Mouse (Mus musculus): ENCODE results near the gene Ptprd.

Gene Ptprd

DNA sequence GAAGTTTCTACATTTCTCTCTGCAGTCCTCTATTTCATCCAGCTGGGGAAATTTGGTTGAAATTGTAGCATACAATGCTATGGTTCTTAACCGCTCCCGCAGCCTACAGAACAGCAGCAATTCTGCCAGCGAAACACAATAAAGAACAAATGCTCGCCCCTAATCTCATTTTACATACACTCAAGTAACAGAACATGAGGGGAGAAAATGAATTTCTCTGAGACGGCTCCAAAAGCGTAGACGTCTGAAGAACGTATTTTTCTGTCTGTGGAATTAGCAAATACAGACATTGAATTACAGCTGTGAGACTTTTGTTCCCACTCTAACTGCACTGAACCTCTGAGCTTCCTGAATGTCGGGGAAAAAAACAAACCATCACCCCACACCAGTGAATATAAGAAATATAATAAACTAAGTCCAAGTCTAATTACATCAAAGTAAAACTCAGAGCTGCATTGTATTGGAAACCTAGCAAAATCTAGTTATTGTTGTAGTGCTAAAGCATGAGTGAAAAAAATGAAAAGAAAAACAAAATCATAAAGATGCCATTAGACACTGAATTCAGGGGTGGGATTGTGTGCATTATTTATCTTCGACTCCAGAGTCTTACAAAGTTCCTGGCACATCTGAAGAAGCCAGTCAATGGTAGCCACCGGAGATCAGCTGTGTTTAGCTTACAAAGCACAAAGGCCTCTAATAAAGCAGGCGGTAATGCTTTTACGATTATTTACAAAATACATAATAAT is 2187.8 kb downstream of the Ptprd start:
- no peak for DNase-seq (ENCODE audit: low spot score)

DNA sequence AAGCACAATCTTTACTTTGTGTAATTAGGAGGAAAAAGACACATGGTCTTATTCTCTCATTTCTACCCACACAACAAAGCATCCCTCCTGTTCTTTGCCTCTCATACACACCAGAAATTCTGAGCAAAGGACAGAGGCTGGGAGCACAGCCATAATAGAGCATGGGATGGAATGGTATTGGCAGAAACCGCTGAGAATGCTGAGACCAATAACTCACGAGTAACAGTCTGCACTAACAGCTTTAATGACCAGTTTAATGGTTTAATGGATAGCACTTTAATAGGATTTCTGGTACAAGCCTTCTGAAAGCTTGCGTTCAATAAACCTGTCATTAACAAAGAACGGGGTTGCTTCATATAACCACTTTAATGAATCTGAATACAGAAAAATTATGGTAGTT is 2190.1 kb downstream of the Ptprd start:
- no peak for DNase-seq (ENCODE audit: low spot score)

DNA sequence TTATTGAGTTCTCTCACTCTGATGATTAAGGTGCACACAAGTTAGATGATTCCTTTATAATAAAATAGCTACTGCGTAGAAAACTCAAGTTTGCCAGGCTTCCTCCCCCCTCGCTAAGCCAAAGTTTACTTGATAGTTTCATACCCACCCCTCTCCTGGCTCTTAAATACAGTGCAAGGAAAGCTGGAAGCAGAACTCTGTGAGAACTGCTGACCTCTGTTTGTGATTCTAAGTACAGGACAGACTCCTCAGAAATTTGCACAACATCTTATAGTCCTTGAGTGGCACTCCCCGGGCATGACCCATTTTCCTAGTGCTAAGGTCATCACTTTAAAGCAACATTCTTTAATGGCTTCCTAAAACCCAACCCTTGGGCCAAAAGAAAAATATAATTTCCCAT is 2196.7 kb downstream of the Ptprd start:
- DNase-seq (ENCODE audit: low spot score) = no peak

DNA sequence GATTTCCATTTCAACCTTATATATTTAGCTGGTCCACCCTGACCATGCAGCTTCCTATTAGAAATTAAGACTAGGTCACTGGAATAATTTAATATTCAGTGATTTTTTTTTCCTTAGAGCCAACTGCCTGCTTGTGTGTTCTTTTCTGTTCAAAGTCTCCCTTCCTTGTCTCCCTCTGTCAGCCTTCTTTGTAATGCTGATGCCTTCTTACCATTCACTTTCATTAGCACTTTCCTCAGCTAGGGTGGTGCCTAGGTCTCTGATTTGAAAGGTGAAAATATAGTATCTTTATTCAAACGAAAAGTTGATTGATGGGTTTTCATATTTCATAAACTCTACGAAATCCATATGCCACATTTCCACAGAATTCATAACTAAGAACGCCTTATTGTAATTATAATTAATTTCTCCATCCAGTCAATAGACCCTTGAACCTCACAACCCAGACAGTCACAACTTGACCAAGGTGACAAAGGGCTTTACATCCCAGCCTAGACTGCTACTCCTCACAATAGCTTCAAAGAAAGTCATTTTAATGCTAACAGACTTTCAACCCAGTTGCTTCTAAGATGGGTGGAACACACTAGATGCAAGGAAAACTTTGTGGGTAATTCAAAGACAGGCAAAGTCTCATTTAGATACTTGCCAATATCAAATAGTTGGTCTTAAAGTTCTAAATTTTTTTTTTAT is 2197.5 kb downstream of the Ptprd start:
- DNase-seq (ENCODE audit: low spot score) = no peak

DNA sequence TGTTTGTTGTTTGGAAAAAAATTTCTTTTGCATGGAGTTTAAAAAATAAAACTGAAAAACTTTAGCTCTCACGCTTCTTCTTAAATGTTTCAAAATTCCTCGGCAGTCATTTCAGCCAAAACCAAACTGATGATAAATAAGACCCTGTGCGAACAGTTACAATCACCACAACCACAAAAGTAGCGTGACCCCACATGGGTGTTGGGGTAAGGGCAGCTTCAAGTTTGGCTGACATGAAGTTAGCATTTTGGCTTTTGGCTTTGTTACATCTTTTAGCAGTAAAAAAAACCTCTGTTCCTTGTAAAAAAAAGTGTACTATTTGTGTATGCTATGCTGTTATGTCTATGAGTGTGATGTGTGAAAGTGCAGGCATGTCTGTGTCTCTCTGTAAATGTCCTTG is 2203.2 kb downstream of the Ptprd start:
- DNase-seq (ENCODE audit: low spot score) = no peak

DNA sequence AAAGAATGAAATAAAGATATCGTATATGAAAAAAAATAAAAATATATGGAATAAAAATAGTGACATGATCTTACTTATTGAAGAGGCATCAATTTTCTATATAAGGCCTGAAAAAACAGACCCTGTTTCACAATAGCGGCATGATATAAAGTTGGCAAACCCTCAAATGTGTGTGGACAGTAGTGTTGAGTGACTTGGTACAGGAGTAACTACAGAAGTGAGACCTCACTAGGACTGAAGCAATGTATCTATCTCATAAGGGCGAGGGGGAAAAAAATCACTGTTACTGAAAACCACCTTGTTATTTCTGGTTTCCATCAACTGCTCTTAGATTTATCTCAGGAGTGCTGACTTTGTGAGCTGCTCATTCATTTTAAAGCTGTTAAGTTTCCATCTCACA is 2204.5 kb downstream of the Ptprd start:
- DNase-seq (ENCODE audit: low spot score) = no peak

DNA sequence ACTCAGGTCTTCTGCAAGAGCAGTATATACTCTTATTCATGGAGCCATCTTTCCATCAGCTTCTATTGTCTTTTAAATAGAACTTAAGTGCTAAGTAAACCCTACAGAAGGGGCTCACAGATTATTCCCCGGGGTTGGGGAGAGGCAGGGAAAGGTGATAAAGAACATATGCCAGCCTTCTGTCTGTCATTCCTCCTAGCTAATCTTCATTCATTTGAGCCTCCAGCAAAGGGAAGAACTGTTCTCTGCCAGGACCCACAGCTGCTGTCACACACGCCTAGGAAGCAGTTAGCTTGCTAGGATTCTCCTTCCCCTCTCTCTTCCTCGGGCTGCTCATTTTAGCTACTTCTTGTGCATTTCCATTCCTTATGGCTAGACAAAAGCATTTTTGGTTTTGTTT is 2205.0 kb downstream of the Ptprd start:
- DNase-seq (ENCODE audit: low spot score) = no peak

DNA sequence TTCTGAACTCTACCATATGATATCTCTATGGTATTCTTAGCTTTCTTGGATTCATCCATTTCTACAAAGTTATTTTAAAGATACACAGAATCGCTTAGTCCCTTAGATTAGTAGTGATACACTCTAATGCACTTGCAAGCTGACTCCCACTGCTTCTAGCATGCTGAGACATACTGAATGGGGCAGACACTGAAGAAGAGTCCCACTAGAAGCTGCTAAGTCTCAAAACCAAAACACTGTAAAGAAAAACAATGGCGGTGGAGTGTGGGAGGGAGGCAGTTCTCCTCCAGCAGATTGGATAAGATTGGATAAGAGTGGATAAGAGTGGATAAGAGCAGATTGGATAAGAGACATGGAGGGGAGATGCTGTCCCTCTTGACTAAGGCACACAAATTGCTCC is 2207.6 kb downstream of the Ptprd start:
- DNase-seq (ENCODE audit: low spot score) = no peak

DNA sequence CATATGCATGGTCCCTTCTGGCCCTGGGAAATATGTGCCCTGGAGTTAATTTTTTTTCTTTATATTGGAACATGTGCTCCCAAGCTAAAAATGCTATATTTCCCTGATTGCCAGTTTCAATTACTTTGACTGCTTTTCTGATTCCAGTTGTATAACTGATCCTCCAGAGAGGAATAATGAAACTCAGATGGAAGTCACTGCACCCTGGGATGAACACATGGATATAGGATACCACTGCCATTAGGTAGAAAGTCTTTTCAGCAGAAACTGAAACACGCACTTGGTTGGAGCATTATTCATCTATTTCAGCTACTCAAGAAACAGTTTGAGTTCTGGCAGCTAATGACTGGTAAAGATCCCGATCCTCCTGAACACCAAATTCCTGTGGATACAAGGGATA is 2211.5 kb downstream of the Ptprd start:
- DNase-seq (ENCODE audit: low spot score) = no peak

DNA sequence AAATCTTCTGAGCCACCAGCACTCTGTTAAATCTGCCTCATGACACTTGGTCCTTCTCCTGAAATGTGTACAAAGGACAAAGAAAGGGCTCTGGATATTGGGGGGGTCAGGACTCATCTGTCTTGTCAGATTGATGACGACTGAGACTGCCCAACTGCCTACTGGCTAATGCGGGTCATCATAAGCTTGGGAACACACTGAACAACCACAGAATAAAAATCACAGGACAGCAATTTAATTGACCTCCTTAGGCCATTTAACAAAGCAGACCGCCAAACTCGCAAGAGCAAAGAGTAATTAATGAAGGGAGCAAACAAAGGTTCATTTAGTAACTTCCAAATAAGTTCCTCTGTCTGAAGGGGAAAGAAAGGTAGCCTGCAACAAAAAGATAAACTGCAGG is 2215.9 kb downstream of the Ptprd start:
- DNase-seq (ENCODE audit: low spot score) = peak; percentile 61

DNA sequence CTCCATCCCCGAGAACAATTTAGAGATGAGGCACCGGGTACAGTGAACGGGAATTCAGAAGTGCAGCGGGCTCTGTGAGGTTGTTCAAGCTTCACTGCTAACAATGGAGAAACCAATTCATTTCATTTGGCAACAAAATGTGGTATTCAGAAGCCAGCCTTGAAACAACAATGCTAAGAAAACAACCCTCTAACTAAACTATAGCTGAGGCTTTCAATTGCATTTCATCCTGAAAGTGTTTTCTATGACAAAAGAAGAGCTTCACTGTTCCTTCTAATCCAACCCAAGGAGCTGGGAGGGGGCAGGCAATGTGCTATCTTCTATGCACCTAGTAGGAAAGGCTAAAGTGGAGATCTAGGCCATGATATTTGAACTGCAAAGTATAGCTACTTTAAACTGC is 2217.2 kb downstream of the Ptprd start:
- no peak for DNase-seq (ENCODE audit: low spot score)

DNA sequence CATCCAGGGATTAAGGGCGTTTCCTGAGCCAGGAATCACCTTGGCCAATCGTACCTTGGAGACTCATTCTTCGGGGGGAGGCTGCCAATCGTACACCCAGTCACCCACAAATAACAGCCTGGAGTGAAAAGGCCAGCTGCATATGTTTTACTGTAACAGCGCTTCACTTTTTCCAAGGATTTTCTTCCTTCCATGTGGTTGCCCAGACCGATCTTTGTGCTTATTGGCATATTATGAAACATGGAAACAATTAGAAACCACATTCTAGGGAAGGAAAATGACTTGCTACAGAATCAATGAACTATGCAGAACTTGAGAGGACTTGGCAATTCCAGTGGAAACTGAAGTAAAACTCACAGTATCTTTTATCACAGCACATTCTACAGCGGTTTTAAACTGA is 2218.7 kb downstream of the Ptprd start:
- no peak for DNase-seq (ENCODE audit: low spot score)

DNA sequence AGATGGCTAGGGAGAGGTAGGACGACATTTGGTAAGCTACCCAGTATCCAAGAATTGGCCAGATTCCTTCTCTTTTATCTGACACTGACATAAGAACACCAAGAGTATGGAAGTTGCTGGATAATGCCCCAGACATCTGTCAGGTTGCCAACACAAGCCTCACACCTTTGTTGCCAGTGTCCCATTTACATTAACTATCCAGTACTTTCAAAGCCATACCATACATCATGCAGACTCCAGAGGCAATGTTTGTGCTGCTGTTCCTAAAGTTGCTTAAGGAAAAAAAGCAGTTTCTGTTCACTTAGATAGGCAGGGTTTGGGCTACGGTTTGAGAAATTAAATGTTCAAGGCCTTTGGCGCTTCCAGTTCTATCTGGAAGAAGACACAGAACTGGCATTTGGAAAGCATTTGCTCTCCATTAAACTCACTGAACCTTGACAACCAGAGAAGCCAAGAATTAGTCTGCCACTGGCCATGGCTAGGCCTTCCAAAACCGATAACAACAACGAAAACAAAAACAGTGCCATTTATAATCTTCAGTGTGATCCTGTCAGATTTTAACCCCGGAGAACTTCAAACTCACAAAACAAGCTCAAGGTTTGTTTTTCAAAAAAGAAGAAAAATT is 2220.0 kb downstream of the Ptprd start:
- no peak for DNase-seq (ENCODE audit: low spot score)

DNA sequence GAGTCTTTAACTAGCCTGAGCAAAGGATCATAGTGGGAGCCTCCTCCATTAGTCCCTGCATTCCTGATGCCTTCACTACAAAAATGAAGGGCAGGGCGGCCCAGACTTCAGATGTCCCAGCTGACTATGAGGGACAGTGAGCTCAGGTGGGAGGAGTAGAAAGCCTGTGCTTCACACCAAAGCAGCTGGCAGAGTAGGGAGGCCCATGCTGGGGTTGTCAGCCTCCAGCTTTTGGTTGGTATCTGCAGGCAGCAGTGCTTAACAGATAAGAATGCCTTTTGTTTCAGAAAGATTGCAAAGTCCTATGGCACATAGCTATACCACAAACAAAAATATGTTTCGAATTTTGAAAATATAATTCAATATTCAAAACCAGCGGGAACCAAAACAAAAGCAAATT is 2237.0 kb downstream of the Ptprd start:
- no peak for DNase-seq (ENCODE audit: low spot score)

DNA sequence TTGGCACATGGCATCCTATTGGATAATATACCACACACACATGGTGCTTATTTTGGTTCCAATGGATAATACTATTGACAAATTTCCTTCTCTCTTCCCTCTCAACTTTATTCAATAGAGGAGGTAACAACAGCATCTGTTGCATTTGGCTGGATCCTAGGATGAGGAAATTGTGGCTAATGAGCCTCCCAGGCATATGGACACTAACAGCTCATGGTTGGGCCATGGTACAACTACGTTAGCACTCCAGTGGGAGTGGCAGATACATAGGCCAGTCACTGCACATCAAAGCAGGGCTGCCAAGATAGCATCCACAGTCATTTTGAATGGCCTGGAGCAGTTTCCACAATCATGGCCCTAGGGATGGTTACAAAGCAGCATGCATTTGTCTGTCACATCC is 2238.4 kb downstream of the Ptprd start:
- DNase-seq (ENCODE audit: low spot score) = no peak

DNA sequence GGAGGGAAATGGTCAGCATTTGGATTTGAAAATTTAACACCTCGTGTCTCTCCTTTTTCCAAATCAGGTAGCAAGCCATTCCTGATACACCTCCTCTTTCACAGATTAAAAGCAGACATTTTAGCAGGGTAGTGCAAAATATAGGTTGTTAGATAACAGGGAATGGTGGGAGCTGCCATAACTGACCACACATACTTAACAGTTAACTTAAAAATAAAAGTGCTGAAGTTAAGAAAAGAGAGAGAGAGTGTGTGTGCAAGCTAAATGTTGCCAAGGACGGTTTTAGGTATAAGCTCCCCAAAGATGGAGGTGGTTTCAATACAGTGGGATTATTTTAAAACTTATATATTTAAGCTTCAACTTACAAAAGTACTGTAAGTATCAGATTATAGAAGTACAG is 2241.8 kb downstream of the Ptprd start:
- no peak for DNase-seq (ENCODE audit: low spot score)

DNA sequence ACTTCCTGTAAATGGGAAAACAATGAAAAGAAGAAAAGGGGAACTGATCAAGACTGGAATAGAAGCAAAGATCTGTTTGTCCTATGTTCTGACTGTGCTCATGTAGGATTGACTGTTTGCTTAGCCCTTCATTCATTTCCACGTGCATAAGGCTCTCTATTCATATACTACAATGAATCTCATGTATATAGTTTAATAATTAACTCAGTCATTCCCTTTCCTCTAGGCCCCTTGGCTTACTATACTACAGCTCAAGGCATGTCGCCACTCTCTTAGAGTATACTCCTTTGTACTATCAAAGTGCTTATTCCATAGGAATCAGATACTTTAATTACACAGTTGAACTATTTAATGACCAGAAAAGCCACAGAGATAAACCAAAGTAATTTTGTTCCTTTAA is 2243.1 kb downstream of the Ptprd start:
- no peak for DNase-seq (ENCODE audit: low spot score)

DNA sequence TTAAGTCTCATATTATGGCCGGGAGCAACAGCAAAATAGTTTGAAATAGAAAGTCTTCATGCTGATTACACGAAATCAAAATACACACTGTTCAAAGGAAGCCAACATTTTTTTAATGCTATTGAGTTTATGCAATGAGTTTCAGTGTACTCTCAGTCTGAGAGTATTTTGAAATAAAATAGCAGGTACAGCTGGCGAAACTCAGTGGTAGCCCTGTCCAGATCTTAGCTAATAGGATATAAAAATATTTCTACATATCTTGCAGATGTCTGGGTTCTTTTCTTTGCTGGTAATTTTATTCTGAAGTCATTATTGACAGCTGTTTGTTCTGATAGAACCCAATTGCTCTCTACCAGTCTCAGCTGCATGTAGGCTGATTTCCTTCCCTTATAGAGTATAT is 2246.0 kb downstream of the Ptprd start:
- no peak for DNase-seq (ENCODE audit: low spot score)

DNA sequence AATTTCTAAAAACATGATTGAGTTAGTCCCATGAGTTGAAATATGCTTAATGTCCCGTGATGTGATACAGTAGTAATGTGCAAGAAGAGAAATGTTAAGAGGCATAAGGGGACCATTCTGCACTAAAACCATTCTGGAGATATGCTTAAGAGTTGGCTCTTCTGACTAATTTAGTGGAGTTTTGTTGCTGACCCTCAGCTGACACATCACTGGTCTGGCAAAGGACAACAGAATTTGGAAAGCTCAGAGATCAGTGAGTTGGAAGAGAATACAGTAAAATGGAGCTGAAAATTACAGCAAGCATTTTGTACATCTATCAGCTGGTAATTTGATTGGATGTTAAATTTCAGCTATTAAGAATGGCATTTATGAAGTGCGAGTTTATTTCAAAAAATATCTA is 2248.8 kb downstream of the Ptprd start:
- DNase-seq (ENCODE audit: low spot score) = no peak

DNA sequence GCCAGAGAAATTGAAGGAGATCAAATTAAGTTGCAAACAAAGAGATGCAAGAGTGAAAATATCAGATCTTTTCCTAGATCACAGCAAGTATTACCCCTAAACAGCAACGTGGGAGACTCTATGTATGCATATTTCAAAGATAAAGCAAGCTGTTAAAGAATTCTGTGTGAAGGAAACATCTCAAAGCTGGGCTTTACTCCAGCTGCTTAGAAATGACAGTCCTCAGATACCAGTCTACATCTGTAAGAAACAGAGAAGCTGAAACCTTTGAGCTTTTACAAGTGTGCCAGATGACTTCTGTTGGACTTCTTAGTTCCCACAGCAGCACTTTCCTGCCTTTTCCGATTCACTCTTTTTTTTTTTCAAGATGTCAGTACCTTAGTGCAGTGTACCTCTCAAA is 2249.9 kb downstream of the Ptprd start:
- DNase-seq (ENCODE audit: low spot score) = no peak

DNA sequence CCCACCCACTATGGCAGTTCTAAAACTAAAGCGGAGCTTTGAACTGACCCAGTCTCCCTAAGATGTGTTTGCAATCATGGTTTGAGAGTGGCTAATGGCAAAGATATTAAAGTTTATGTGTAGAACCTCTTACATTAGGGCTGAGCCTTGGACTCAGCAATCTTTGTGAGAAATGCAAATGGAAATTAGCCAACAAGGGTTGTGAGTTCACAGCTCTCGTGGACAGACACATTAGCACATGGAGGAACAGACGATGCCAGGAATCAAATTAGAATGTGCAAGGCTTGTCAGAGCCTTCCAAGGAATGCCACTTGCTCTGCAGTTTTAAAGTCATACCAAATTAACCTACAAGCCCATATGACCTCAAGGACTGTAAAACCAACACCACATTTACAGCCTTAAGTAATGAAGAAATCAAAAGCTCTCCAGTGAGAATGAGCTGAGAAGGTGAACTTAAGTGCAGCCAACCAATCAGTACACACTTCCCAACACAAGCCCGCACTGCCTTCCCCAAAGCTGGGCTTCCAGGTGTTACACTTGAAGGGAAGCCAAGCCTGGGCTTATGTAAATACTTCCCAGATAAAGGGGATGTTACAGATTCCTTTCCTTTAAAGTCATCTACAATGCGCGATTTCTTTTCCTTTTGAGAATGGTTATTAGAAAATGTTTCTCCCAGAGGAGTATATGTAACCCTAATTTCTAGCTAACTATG is 2258.3 kb downstream of the Ptprd start:
- no peak for DNase-seq (ENCODE audit: low spot score)

DNA sequence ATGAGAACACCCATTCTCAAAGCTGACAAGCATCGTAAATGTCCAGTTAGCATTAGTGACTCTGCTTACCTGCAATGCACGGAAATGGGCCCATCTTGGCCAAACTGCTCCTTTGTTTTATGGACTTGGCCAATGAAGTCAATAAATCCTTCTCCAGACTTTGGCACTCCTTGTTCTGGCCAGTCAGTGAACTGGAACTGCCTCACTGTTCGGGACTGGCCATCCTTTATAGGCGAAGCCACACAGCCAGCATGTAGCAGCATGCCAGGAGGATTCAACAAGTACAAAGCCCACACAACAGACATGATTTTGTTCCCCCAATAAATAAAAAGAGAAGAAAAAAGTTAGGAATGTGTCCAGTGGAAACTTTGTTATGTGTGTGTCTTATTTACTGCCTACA is 2261.2 kb downstream of the Ptprd start:
- DNase-seq (ENCODE audit: low spot score) = no peak

DNA sequence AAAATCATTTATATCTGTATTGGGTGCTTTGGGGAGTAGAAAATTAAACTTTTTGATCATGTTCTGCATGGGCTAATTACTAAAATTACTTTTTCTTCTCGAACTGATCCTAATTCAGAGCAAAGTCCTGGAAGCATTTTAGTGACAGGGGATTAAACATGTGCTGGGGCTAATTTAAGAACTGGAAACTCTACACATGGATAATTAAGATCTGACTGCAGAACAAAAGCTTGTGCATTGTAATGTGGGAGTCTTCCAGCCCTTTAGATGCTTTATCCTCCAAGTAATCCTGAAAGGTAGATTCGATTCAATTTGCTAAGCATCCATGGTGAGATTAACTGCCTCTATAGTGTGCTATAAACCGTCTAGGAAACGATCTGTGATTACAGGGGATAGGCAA is 2316.9 kb downstream of the Ptprd start:
- peak; percentile 9 for DNase-seq (ENCODE audit: low spot score)
